24 mouse cellular contexts compared by ENCODE assay signal in the genomic region with DNA sequence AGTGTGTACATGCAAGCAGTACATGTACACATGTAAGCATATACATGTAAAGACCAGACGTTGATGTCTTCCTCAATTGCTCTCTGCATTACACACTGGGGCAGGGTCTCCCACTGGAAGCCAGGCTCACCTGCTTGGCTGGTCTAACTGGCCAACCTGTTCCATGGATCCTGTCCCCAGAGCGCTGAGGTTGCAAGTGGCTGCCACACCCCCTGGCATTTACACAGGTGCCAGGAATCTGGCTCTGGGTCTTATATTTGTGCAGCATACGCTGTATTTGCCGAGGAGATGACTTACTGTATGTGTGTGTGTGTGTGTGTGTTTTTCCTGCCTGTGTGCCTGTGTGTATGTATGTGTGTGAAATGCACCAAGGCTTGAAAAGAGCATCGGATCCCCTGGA.
"Had no signal": no experiment of that assay in that cellular context is flagged by ENCODE, and none has a peak within 500 bp of the region (broad histone marks: within the 10 kb centered on the region; RNA-seq: fewer than 3 reads in every experiment).

No protein-coding gene starts in this region.

- H3K27ac ChIP-seq: heart, adult 2 months; heart, embryonic 10.5 days; hindbrain, embryonic 10.5 days; hindbrain, embryonic 12.5 days; hindbrain, embryonic 14.5 days; intestine, embryonic 15.5 days; layer of hippocampus, adult 2 months; limb, embryonic 13.5 days; limb, embryonic 15.5 days had no signal

- H3K27me3 ChIP-seq: heart, embryonic 12.5 days; hindbrain, embryonic 12.5 days; intestine, embryonic 15.5 days; limb, embryonic 13.5 days; limb, embryonic 15.5 days had no signal

- H3K4me3 ChIP-seq: heart, adult 2 months; heart, embryonic 10.5 days; heart, embryonic 12.5 days; hindbrain, embryonic 10.5 days; hindbrain, embryonic 12.5 days; intestine, embryonic 15.5 days; layer of hippocampus, adult 2 months; limb, embryonic 13.5 days; limb, embryonic 15.5 days had no signal

- H3K4me2 ChIP-seq: heart, embryonic 12.5 days; hindbrain, embryonic 12.5 days; hindbrain, embryonic 14.5 days; intestine, embryonic 15.5 days; limb, embryonic 13.5 days; limb, embryonic 15.5 days had no signal

- H3K4me1 ChIP-seq: hindbrain, embryonic 10.5 days; intestine, embryonic 15.5 days had no signal

- DNase-seq: forebrain, postnatal 0 days; gastrocnemius, postnatal 25 days; heart, postnatal 10 days; heart, postnatal 4 days; kidney, adult 18-20 months; kidney, adult 8-10 months; kidney, postnatal 10 days; kidney, postnatal 25 days; kidney, postnatal 4 days; layer of hippocampus, adult 9-11 months; layer of hippocampus, postnatal 36 days had no signal

- H3K9ac ChIP-seq: forebrain, postnatal 0 days; heart, embryonic 12.5 days; hindbrain, embryonic 12.5 days; hindbrain, embryonic 14.5 days; intestine, embryonic 15.5 days; limb, embryonic 13.5 days; limb, embryonic 15.5 days had no signal

- ATAC-seq: forebrain, postnatal 0 days; hindbrain, embryonic 16.5 days; inflammation-experienced regulatory T-cells, adult 6 months; intestine, embryonic 15.5 days; intestine, postnatal 0 days had no signal

- H3K9me3 ChIP-seq: heart, embryonic 10.5 days; hindbrain, embryonic 10.5 days; hindbrain, embryonic 12.5 days; intestine, embryonic 15.5 days; limb, embryonic 13.5 days; limb, embryonic 15.5 days had no signal

- H3K36me3 ChIP-seq: heart, embryonic 10.5 days; heart, embryonic 12.5 days; hindbrain, embryonic 10.5 days; hindbrain, embryonic 12.5 days; intestine, embryonic 15.5 days; limb, embryonic 13.5 days; limb, embryonic 15.5 days had no signal
